Mouse (Mus musculus): ENCODE measurements at regions not wholly inside any gene's neighbourhood (a gene's known extent, or its start where the extent isn't known, plus 50 kb on each side); places are given as distances from the start of the nearest gene placed in this dataset.

DNA sequence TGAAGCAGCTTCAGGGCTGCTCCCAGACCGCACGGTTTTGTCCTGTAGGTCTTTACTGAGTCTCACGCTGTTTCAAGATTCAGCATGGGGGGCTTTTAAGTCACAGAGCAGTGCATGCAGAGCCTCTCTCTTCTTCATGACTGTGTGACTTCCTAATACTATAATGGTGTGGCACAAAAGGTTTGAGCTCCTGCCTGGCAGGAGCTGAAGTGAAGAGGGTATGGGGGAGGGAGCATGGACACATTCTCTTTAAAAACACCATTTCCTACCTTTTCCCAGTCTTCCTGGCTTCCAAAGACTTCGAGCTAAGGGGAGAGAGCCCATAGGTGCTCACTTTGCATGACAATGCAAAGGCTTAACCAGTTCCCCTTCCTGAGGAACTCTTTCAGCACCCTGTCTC, 934.9 kb upstream of the Gm5150 start:
- no peak overlapping the region for H3K4me3 ChIP-seq (ENCODE audit: low read depth, low read length)
- H3K27me3 ChIP-seq (replicated peaks; ENCODE audit: control insufficient read depth, insufficient read depth, low read length): no peaks in the 10 kb centered on the region
- no peak for ATAC-seq (ENCODE audit: low read depth)
- no peak for DNase-seq (ENCODE audit: low spot score)
- H3K4me2 ChIP-seq (ENCODE audit: low read depth, low read length): no peak overlapping the region
- 8% methylated on average over 4 of the region's 4 CpGs for WGBS
- no peak overlapping the region for H3K27ac ChIP-seq (replicated peaks; ENCODE audit: low read depth, low read length)
- no peaks in the 10 kb centered on the region for H3K36me3 ChIP-seq (ENCODE audit: control insufficient read depth, insufficient read depth, low read length)
- H3K4me1 ChIP-seq (ENCODE audit: control insufficient read depth, insufficient read depth, low read length): no peaks in the 10 kb centered on the region
- H3K9me3 ChIP-seq (ENCODE audit: control insufficient read depth, low read length): no peaks in the 10 kb centered on the region
- no peak overlapping the region for H3K9ac ChIP-seq (ENCODE audit: low read depth, low read length)

DNA sequence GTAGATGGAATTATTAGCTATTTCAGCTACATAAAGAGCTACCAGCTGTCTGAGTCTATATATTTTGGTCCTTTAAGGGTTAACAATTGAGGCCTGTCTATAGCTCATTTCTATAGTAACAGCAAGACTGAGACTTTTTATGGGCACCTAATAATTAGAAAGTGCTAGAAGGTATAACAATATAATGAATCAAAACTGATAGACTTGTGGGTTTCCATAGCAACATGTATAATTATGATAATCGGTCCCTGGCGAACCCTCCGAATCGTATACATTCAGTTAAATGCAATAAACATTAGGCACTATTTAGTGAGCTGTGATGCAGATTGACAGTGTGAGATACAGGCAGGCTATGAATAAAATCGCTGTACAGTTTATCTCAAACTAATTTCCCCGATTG, 933.3 kb upstream of the Gm5150 start:
- 80% methylated on average over 6 of the region's 6 CpGs for WGBS
- Histone ChIP-seq H3K4me3 (ENCODE audit: low read depth, low read length) (no peak overlapping the region), H3K27me3 (replicated peaks; ENCODE audit: control insufficient read depth, insufficient read depth, low read length) (no peaks in the 10 kb centered on the region), H3K27ac (replicated peaks; ENCODE audit: low read depth, low read length) (no peak overlapping the region), H3K9ac (ENCODE audit: low read depth, low read length) (no peak overlapping the region), H3K4me1 (ENCODE audit: control insufficient read depth, insufficient read depth, low read length) (no peaks in the 10 kb centered on the region), H3K9me3 (ENCODE audit: control insufficient read depth, low read length) (no peaks in the 10 kb centered on the region), H3K36me3 (ENCODE audit: control insufficient read depth, insufficient read depth, low read length) (no peaks in the 10 kb centered on the region), H3K4me2 (ENCODE audit: low read depth, low read length) (no peak overlapping the region)
- DNase-seq (ENCODE audit: low spot score) (no peak), ATAC-seq (ENCODE audit: low read depth) (no peak)

DNA sequence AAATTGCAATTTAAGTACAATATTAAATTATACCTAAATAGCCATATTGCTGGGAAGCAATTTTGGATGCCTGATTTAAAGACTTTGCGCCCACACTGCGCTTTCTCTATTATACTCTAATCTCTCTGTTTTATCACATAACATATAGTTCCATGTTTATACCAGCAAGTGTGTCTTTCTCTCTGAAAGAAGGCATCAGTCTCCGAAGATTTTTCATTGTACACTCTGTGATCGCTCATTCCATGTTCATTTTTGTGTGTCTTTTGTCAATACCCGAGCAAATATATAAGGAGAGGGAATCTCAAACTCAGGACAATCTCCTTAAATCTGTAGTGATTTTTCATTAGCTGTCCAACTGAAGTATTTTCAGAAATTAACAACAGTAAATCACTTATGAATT, 932.9 kb upstream of the Gm5150 start:
- Histone ChIP-seq H3K27me3 (replicated peaks; ENCODE audit: control insufficient read depth, insufficient read depth, low read length) (no peaks in the 10 kb centered on the region), H3K4me3 (ENCODE audit: low read depth, low read length) (no peak overlapping the region), H3K36me3 (ENCODE audit: control insufficient read depth, insufficient read depth, low read length) (no peaks in the 10 kb centered on the region), H3K27ac (replicated peaks; ENCODE audit: low read depth, low read length) (no peak overlapping the region), H3K4me1 (ENCODE audit: control insufficient read depth, insufficient read depth, low read length) (no peaks in the 10 kb centered on the region), H3K4me2 (ENCODE audit: low read depth, low read length) (no peak overlapping the region), H3K9me3 (ENCODE audit: control insufficient read depth, low read length) (no peaks in the 10 kb centered on the region), H3K9ac (ENCODE audit: low read depth, low read length) (no peak overlapping the region)
- ATAC-seq (ENCODE audit: low read depth) (no peak), DNase-seq (ENCODE audit: low spot score) (no peak)
- WGBS: 90% methylated on average over 5 of the region's 5 CpGs

DNA sequence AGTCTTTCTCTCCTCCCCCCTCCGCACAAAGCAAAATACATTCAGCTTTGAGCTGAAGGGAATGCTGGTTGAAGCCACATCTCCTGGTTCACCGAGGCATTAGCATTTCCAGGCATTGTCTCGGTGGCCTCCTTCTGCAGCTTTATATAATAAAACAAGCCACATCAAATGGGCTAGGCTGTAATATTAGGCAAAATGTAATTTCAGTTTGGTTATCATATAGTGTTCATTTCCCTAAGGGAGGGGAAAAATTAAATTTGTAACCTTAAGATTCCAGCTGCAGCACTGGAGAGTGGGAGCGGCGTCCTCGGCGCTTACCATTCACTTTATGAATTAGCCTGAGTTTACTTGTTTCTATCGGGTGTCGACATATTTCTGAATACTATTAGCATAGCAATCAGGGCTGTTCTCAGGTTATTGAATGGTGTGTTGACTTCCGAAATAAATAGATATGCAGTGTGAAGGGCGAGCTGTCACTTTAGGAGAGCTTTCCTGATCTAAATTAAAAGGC, 932.3 kb upstream of the Gm5150 start:
- Histone ChIP-seq H3K9ac (ENCODE audit: low read depth, low read length) (no peak overlapping the region), H3K36me3 (ENCODE audit: control insufficient read depth, insufficient read depth, low read length) (no peaks in the 10 kb centered on the region), H3K4me3 (ENCODE audit: low read depth, low read length) (no peak overlapping the region), H3K27me3 (replicated peaks; ENCODE audit: control insufficient read depth, insufficient read depth, low read length) (no peaks in the 10 kb centered on the region), H3K9me3 (ENCODE audit: control insufficient read depth, low read length) (no peaks in the 10 kb centered on the region), H3K4me1 (ENCODE audit: control insufficient read depth, insufficient read depth, low read length) (no peaks in the 10 kb centered on the region), H3K27ac (replicated peaks; ENCODE audit: low read depth, low read length) (no peak overlapping the region), H3K4me2 (ENCODE audit: low read depth, low read length) (no peak overlapping the region)
- WGBS: 61% methylated on average over 11 of the region's 11 CpGs
- no peak for ATAC-seq (ENCODE audit: low read depth)
- no peak for DNase-seq (ENCODE audit: low spot score)

DNA sequence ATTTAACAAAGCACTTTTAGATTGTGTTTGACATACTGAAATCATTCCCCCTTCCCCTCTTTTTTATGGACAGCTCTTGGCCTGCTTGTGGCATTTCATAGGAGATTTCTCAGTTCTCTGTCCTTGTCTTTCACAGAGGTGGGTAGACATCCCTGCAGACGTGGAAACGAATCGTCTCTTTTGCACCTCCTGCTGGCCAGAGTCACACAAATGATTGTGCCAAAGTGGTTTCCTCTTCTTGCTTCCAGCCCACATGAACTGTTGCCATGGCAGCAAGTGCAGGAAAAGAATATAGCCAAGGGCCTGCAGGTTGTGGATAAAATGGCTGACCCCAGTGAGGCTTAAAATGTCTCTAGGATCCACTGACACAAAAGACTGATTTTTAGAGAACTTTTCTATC, 924.1 kb upstream of the Gm5150 start:
- H3K27ac ChIP-seq (replicated peaks; ENCODE audit: low read depth, low read length): no peak overlapping the region
- H3K4me1 ChIP-seq (ENCODE audit: control insufficient read depth, insufficient read depth, low read length): no peaks in the 10 kb centered on the region
- 0 out of 2 replicates have a peak, but pooled peaks cover 6% of the 10 kb centered on the region for H3K9me3 ChIP-seq (ENCODE audit: control insufficient read depth, low read length)
- no peak overlapping the region for H3K9ac ChIP-seq (ENCODE audit: low read depth, low read length)
- H3K4me2 ChIP-seq (ENCODE audit: low read depth, low read length): no peak overlapping the region
- WGBS: 45% methylated on average over 3 of the region's 3 CpGs
- no peaks in the 10 kb centered on the region for H3K27me3 ChIP-seq (replicated peaks; ENCODE audit: control insufficient read depth, insufficient read depth, low read length)
- no peak overlapping the region for H3K4me3 ChIP-seq (ENCODE audit: low read depth, low read length)
- DNase-seq (ENCODE audit: low spot score) (peak; percentile 11), ATAC-seq (ENCODE audit: low read depth) (no peak)
- H3K36me3 ChIP-seq (ENCODE audit: control insufficient read depth, insufficient read depth, low read length): no peaks in the 10 kb centered on the region

DNA sequence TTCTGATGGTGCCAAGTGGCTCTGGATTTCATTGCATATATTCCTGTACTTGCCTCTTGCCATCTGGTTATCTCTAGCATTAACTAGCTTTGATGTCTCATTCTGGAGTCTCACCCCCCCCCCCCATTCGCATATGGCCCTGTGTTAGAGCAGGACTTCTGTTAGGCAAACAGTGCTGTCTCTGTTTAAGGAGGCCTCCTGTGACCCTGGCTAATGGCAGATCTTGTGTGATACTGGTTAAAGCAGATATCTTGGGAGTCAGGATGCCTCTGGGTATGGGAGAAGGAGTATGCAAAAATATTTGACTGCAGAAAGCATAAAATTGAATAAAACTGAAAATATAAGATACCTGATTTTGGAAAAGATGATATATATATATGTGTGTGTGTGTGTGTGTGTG, 923.6 kb upstream of the Gm5150 start:
- DNase-seq (ENCODE audit: low spot score) (no peak), ATAC-seq (ENCODE audit: low read depth) (no peak)
- no peak overlapping the region for H3K27ac ChIP-seq (replicated peaks; ENCODE audit: low read depth, low read length)
- H3K27me3 ChIP-seq (replicated peaks; ENCODE audit: control insufficient read depth, insufficient read depth, low read length): no peaks in the 10 kb centered on the region
- H3K4me2 ChIP-seq (ENCODE audit: low read depth, low read length): no peak overlapping the region
- H3K4me1 ChIP-seq (ENCODE audit: control insufficient read depth, insufficient read depth, low read length): no peaks in the 10 kb centered on the region
- H3K36me3 ChIP-seq (ENCODE audit: control insufficient read depth, insufficient read depth, low read length): no peaks in the 10 kb centered on the region
- H3K9me3 ChIP-seq (ENCODE audit: control insufficient read depth, low read length): 0 out of 2 replicates have a peak, but pooled peaks cover 6% of the 10 kb centered on the region
- no peak overlapping the region for H3K4me3 ChIP-seq (ENCODE audit: low read depth, low read length)
- 65% methylated on average over 1 of the region's 1 CpGs for WGBS
- H3K9ac ChIP-seq (ENCODE audit: low read depth, low read length): no peak overlapping the region

DNA sequence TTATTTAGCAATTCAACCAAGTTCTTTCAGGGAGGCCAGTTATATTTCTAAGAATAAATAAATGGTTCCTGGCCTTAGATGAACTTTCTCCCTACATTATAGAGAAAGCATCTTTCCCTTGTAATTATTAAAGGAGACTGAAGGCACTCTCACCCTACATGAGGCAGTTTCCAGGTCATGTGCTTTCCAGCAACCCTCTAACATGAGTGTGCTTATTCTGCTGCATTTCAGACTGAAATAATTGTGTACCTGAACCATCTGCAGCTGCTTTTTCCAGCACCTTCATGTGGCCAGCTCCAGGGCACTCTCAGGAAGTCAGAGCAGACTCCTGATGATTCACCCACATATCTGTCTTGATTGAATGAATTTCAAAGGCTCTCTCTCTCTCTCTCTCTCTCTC, 917.8 kb upstream of the Gm5150 start:
- Histone ChIP-seq H3K4me1 (ENCODE audit: control insufficient read depth, insufficient read depth, low read length) (no peaks in the 10 kb centered on the region), H3K27ac (replicated peaks; ENCODE audit: low read depth, low read length) (no peak overlapping the region), H3K27me3 (replicated peaks; ENCODE audit: control insufficient read depth, insufficient read depth, low read length) (no peaks in the 10 kb centered on the region), H3K9me3 (ENCODE audit: control insufficient read depth, low read length) (0 out of 2 replicates have a peak, but pooled peaks cover 6% of the 10 kb centered on the region), H3K36me3 (ENCODE audit: control insufficient read depth, insufficient read depth, low read length) (no peaks in the 10 kb centered on the region), H3K4me3 (ENCODE audit: low read depth, low read length) (no peak overlapping the region), H3K9ac (ENCODE audit: low read depth, low read length) (no peak overlapping the region), H3K4me2 (ENCODE audit: low read depth, low read length) (no peak overlapping the region)
- no peak for ATAC-seq (ENCODE audit: low read depth)
- no peak for DNase-seq (ENCODE audit: low spot score)

DNA sequence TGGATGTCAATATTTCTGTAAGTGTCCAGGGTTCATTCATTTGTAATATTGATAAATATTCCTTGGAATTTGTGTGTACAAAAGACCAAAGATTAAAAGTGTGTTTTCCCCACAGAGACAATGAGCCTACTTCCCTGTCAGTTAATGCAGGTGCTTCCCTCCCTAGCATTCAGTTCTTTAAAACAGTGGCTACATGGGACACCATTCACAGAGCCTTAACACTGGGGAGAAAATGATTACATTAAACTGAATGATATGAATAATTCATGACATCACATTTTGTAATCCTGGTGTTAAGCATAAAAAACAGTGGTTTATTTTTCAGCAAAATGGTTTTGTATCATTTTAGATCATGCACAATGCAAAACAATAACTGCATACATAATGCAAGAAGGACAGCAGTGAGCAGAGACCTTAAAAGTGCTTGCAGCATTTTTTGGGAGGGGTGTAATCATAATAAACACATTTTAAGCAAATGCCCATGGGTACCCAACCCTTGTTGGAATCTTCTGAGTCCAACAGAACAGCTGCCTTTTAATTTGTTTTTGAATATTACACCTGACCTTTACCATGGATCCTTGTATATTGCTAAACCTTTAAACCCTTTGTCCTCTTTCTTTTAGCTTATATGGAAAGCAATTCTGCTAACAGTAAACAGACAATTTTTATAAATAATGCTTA, 917.1 kb upstream of the Gm5150 start:
- Histone ChIP-seq H3K4me3 (ENCODE audit: low read depth, low read length) (no peak overlapping the region), H3K9me3 (ENCODE audit: control insufficient read depth, low read length) (0 out of 2 replicates have a peak, but pooled peaks cover under 1% of the 10 kb centered on the region), H3K27ac (replicated peaks; ENCODE audit: low read depth, low read length) (no peak overlapping the region), H3K36me3 (ENCODE audit: control insufficient read depth, insufficient read depth, low read length) (no peaks in the 10 kb centered on the region), H3K27me3 (replicated peaks; ENCODE audit: control insufficient read depth, insufficient read depth, low read length) (no peaks in the 10 kb centered on the region), H3K9ac (ENCODE audit: low read depth, low read length) (no peak overlapping the region), H3K4me2 (ENCODE audit: low read depth, low read length) (no peak overlapping the region), H3K4me1 (ENCODE audit: control insufficient read depth, insufficient read depth, low read length) (no peaks in the 10 kb centered on the region)
- ATAC-seq (ENCODE audit: low read depth) (no peak), DNase-seq (ENCODE audit: low spot score) (no peak)

DNA sequence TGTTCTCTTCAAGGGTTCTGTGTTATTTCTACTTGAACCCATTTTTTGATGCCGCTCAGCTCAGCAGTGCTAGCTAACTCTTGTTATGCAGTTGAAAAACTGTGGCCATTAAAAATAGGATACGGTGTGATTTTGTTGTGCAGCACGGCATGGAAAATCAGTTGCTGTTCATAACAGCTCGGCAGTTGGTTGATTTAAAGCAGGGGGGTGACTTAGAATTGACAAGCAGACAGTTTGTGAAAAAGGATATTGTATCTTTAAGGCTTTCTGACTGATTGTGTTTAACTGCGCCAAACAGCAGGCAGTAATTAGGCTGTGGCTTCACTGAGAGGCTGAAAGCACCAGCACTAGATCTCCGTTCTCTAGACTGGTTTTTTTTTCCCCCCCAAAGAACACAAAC, 915.1 kb upstream of the Gm5150 start:
- peak overlapping the region; percentile 30; the same call in 1 of the 2 replicates for H3K9ac ChIP-seq (ENCODE audit: low read depth, low read length)
- DNase-seq (ENCODE audit: low spot score) (peak; percentile 42), ATAC-seq (ENCODE audit: low read depth) (no peak)
- no peaks in the 10 kb centered on the region for H3K9me3 ChIP-seq (ENCODE audit: control insufficient read depth, low read length)
- 37% methylated on average over 6 of the region's 6 CpGs for WGBS
- H3K27me3 ChIP-seq (replicated peaks; ENCODE audit: control insufficient read depth, insufficient read depth, low read length): no peaks in the 10 kb centered on the region
- 0 out of 2 replicates have a peak overlapping the region, but pooled peaks have one; percentile 14 for H3K4me2 ChIP-seq (ENCODE audit: low read depth, low read length)
- H3K4me1 ChIP-seq (ENCODE audit: control insufficient read depth, insufficient read depth, low read length): no peaks in the 10 kb centered on the region
- no peak overlapping the region for H3K27ac ChIP-seq (replicated peaks; ENCODE audit: low read depth, low read length)
- no peak overlapping the region for H3K4me3 ChIP-seq (ENCODE audit: low read depth, low read length)
- H3K36me3 ChIP-seq (ENCODE audit: control insufficient read depth, insufficient read depth, low read length): no peaks in the 10 kb centered on the region
